Mouse (Mus musculus) hindbrain, embryonic 10.5 days (tissue): ENCODE results near the gene Cyp1b1. TPM values are rescaled to one million over a fixed set of nuclear protein-coding genes. Genes with fewer than 3 reads are reported as not detected.

Experiments
- DNase-seq: peaks from one replicate; pipeline ENCODE4 v3.0.0-alpha.2; 2017; ENCODE audit warnings: low spot score
- H3K27ac ChIP-seq: fragments of 300-500 bp; sonication (generic); 2 replicates; pipeline ENCODE4 v1.5.1; 2016; ENCODE audit warnings: mild to moderate bottlenecking, moderate library complexity
- H3K27me3 ChIP-seq: fragments of 300-500 bp; sonication (generic); 2 replicates; pipeline ENCODE4 v1.6.1; 2016; ENCODE audit warnings: mild to moderate bottlenecking; ENCODE audit not compliant: poor library complexity, insufficient read depth, severe bottlenecking
- H3K36me3 ChIP-seq: fragments of 300-500 bp; sonication (generic); 2 replicates; pipeline ENCODE4 v1.6.1; 2016; ENCODE audit warnings: mild to moderate bottlenecking, moderate library complexity
- H3K4me1 ChIP-seq: fragments of 300-500 bp; sonication (generic); replicated peaks from 2 replicates; pipeline ENCODE4 v1.6.1; 2016; ENCODE audit warnings: mild to moderate bottlenecking
- H3K4me3 ChIP-seq: fragments of 300-500 bp; sonication (generic); 2 replicates; pipeline ENCODE4 v1.5.1; 2016; ENCODE audit warnings: mild to moderate bottlenecking, moderate library complexity
- H3K9me3 ChIP-seq: fragments of 300-500 bp; sonication (generic); 2 replicates; pipeline ENCODE4 v1.6.1; 2016; ENCODE audit warnings: mild to moderate bottlenecking, moderate library complexity
- WGBS: fragments of 180-500 bp; shearing (Covaris S2); methylation state at CpG from one replicate; pipeline ENCODE4 v1.1.7; 2016; 5-methylcytosine and 5-hydroxymethylcytosine counted together
- polyA plus RNA-seq: library from polyadenylated mRNA; unstranded; fragments of >200 nt; fragmentation: Nextera tagmentation; extraction: Ambion mirVana; gene quantifications from 2 replicates; pipeline ENCODE4 v1.2.1, GENCODE M21; 2016

Gene Cyp1b1
- polyA plus RNA-seq, 1 experiment from 2014 or later = 1.9 TPM

GRCm38 (mm10) chr17:79661387-79661786 is 53.5 kb downstream of the Cyp1b1 start:
- 46% methylated on average over 7 of the region's 7 CpGs for WGBS
- no peaks in the 10 kb centered on the region for H3K36me3 ChIP-seq
- no peak overlapping the region for H3K27ac ChIP-seq
- DNase-seq = peak; percentile 62
- H3K4me1 ChIP-seq = no peaks in the 10 kb centered on the region
- H3K4me3 ChIP-seq = no peak overlapping the region
- no peaks in the 10 kb centered on the region for H3K27me3 ChIP-seq
- no peaks in the 10 kb centered on the region for H3K9me3 ChIP-seq

DNA sequence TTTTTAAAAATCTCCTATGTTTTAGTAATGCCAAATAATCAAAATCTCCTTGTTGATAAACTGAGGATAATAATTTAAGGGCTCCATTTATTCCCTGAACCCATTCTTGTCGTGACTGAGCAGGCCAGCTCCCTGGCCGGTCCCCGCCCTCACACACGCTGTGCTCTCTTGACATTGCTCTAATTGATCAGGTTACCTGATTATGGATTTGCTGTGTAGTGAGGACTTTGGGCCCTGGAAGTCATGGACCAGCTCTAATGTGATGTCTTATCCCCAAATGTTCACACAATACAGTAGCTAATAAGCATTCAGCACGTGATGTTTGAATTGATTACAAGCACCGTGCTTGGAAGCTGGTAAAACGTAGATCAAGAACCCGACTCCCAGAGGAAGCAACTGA is 56.0 kb downstream of the Cyp1b1 start:
- 75% methylated on average over 8 of the region's 8 CpGs for WGBS
- DNase-seq = no peak
- no peaks in the 10 kb centered on the region for H3K27me3 ChIP-seq
- no peaks in the 10 kb centered on the region for H3K4me1 ChIP-seq
- no peaks in the 10 kb centered on the region for H3K36me3 ChIP-seq
- no peak overlapping the region for H3K4me3 ChIP-seq
- H3K9me3 ChIP-seq = no peaks in the 10 kb centered on the region
- no peak overlapping the region for H3K27ac ChIP-seq

DNA sequence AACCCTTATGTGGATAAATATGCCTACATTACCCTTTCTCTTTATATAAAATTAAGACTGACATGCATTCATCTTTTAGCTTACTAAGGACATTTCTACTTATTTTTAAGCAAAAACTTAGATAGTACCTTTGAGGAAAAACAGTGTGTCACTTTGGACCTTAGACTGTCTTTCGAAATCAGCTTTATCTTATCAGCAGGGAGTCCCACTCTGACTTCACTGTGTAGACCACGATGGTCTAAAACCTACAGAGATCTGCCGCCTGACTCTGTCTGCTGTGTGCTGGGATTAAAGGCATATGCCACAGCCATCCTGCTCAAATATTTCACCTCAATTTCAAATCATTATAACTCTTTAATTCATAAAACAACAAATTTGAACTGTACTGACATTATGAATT is 56.4 kb downstream of the Cyp1b1 start:
- H3K4me3 ChIP-seq = no peak overlapping the region
- DNase-seq = no peak
- no peaks in the 10 kb centered on the region for H3K9me3 ChIP-seq
- H3K4me1 ChIP-seq = no peaks in the 10 kb centered on the region
- H3K27ac ChIP-seq = no peak overlapping the region
- H3K36me3 ChIP-seq = no peaks in the 10 kb centered on the region
- no peaks in the 10 kb centered on the region for H3K27me3 ChIP-seq
- 62% methylated on average over 3 of the region's 3 CpGs for WGBS

DNA sequence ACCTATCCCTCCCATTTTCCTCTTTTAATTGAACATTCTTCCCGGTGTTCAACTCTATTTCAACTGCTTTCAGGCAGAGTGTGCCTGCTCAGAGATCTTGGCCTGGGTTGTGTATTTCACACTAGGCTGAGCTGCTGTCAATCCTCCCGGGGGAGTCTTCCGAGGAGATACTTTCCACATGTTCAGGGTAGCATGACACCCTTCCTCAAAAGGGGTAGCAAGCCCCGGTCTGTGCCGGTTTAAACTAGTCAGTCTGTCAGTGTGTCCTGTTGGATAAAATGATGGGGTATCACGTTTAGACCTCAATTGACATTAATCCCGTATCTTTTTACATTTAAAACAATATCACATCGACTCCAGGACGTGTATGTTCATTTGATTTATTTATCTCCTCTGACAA is 57.1 kb downstream of the Cyp1b1 start:
- no peak for DNase-seq

GRCm38 (mm10) chr17:79654187-79654586 is 60.7 kb downstream of the Cyp1b1 start:
- Histone ChIP-seq H3K27ac (no peak overlapping the region), H3K27me3 (no peaks in the 10 kb centered on the region), H3K36me3 (no peaks in the 10 kb centered on the region), H3K4me1 (no peaks in the 10 kb centered on the region), H3K4me3 (no peak overlapping the region), H3K9me3 (no peaks in the 10 kb centered on the region)
- no peak for DNase-seq
- 65% methylated on average over 3 of the region's 3 CpGs for WGBS

More for the DNA sequence above, 57.1 kb downstream of the Cyp1b1 start:
- H3K4me3 ChIP-seq = no peak overlapping the region
- no peaks in the 10 kb centered on the region for H3K27me3 ChIP-seq
- no peaks in the 10 kb centered on the region for H3K9me3 ChIP-seq
- WGBS = 74% methylated on average over 9 of the region's 9 CpGs
- H3K4me1 ChIP-seq = no peaks in the 10 kb centered on the region
- H3K36me3 ChIP-seq = no peaks in the 10 kb centered on the region
- H3K27ac ChIP-seq = no peak overlapping the region

- no peak overlapping the region for H3K4me3 ChIP-seq
- no peaks in the 10 kb centered on the region for H3K27me3 ChIP-seq
- no peaks in the 10 kb centered on the region for H3K36me3 ChIP-seq
- no peak overlapping the region for H3K27ac ChIP-seq
- 84% methylated on average over 1 of the region's 1 CpGs for WGBS
- DNase-seq = no peak
- no peaks in the 10 kb centered on the region for H3K9me3 ChIP-seq
- H3K4me1 ChIP-seq = no peaks in the 10 kb centered on the region
Measured at GRCm38 (mm10) chr17:79653171-79653570, 61.7 kb downstream of the Cyp1b1 start.

Other genes starting within 250 kb of the Cyp1b1 start
- 5.0 and 6.2 TPM in 2 replicates for gene Rmdn2, start 103.2 kb downstream of the Cyp1b1 start, polyA plus RNA-seq
- gene Atl2, start 181.1 kb upstream of the Cyp1b1 start, polyA plus RNA-seq = 31.5 and 38.7 TPM in 2 replicates